Mouse (Mus musculus) Muller cell, postnatal 12 days (primary cell): ENCODE data around the gene Trio.
A peak's percentile ranks its signal among the peaks of the same experiment; 100 is the strongest.
"Not testable (repeated sequence)": the region's sequence is repeated elsewhere in the genome, so short reads cannot be mapped to it uniquely, and the experiment has no call there.

Source experiments
- DNase-seq: peaks from one replicate; pipeline ENCODE4 v3.0.0-alpha.2; 2015; ENCODE audit errors: inconsistent ontology term

The Trio gene

GRCm38 (mm10) chr15:27840125-27840524, 185.5 kb downstream of the Trio start:
- DNase-seq, result no peak

GRCm38 (mm10) chr15:27831646-27832045, 194.0 kb downstream of the Trio start:
- DNase-seq, result no peak

- DNase-seq, result not testable (repeated sequence)
Measured at GRCm38 (mm10) chr15:27827871-27828270, 197.8 kb downstream of the Trio start.

- DNase-seq, result no peak
Measured at GRCm38 (mm10) chr15:27826886-27827285, 198.8 kb downstream of the Trio start.

- no peak for DNase-seq
Measured at GRCm38 (mm10) chr15:27826048-27826637, 199.5 kb downstream of the Trio start.

- DNase-seq, result no peak
Measured at GRCm38 (mm10) chr15:27825390-27825789, 200.3 kb downstream of the Trio start.

GRCm38 (mm10) chr15:27823581-27823980, 202.1 kb downstream of the Trio start:
- DNase-seq, result no peak

- DNase-seq, result no peak
Measured at GRCm38 (mm10) chr15:27822461-27822860, 203.2 kb downstream of the Trio start.

GRCm38 (mm10) chr15:27821651-27822364, 203.8 kb downstream of the Trio start:
- no peak for DNase-seq

GRCm38 (mm10) chr15:27817096-27817495, 208.6 kb downstream of the Trio start:
- no peak for DNase-seq

GRCm38 (mm10) chr15:27814677-27815391, 210.8 kb downstream of the Trio start:
- no peak for DNase-seq

GRCm38 (mm10) chr15:27810793-27811488, 214.7 kb downstream of the Trio start:
- DNase-seq, result peak; percentile 42

GRCm38 (mm10) chr15:27810262-27810661, 215.4 kb downstream of the Trio start:
- DNase-seq, result no peak

GRCm38 (mm10) chr15:27808596-27809276, 216.9 kb downstream of the Trio start:
- peak; percentile 29 for DNase-seq

GRCm38 (mm10) chr15:27806219-27806618, 219.4 kb downstream of the Trio start:
- DNase-seq, result no peak

GRCm38 (mm10) chr15:27805654-27806053, 220.0 kb downstream of the Trio start:
- no peak for DNase-seq

- no peak for DNase-seq
Measured at GRCm38 (mm10) chr15:27804447-27804846, 221.2 kb downstream of the Trio start.

GRCm38 (mm10) chr15:27803568-27804345, 221.9 kb downstream of the Trio start:
- no peak for DNase-seq

- peak; percentile 33 for DNase-seq
Measured at GRCm38 (mm10) chr15:27802243-27802642, 223.4 kb downstream of the Trio start.

- no peak for DNase-seq
Measured at GRCm38 (mm10) chr15:27801177-27801576, 224.5 kb downstream of the Trio start.
